Mouse (Mus musculus) right cerebral cortex, adult 2 months (tissue): ENCODE results near the gene L2hgdh.

ENCODE experiments used
- DNase-seq, 2 experiments: peaks; one replicate each; pipeline ENCODE4 v3.0.0; 2021 to 2022; ENCODE audit warnings: low spot score in 2 of 2

L2hgdh gene

DNA sequence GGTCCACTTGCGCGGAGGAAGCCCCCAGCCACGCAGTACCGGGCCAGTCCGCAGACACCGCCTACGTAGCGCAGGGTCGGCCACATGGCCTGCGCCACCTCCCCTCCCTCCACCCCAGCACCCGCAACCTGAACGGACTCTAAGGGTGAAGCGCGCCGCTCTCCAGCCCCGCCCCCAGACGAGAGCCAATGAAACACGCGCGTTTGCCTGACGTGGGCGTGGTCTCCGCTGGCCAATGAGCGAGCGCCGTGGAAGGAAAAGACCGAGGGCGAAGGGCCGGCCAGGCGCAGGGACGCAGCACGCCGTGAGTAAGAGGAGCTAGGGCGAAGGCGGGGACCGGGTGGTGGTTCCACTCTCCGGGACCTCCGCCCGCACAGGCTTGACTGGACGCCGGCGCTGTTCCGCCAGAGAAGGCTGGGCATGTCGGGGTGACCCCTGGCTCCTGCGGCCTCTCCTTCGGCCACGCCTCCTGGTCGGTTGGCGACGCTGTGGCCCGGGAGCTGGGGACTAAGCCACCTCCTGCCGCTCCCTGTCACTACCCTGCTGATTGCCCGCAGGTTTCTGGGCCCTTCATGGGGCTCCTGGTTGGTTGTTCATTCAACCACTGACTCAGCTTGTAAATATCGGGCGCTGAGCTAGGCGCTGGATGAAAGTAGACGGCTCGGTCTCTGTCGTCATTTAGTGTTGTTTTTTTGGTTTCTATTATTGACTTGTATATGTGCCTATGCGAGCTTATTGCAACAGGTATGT lies at the start of gene L2hgdh, which contains the start of gene Atp5s:
TSS of gene L2hgdh (minus strand) at position 163 of the 750 bp plus-strand sequence.
TSS of gene Atp5s (plus strand) at position 240 of the 750 bp plus-strand sequence.
- peak; percentile 96 to 97 for DNase-seq

DNA sequence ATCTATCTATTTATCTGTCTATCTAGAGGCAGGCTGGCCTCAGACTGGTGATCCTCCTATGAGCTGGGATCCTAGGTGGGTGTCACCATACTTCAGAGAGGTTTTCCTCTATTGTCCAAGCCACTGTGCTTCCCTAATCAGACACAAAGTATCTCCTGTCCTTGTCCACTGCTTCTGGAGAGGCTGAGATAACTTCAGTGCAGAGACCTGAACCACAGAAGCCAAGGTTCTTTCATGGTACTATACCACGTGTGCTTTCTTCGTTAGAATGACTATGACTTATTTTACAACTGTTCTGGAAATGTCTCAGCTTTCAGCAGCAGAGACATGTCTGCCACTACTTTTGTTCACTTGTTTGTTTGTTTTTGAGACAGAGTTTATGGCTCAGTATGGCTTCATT lies 44.2 kb upstream of the L2hgdh start:
- no peak for DNase-seq

DNA sequence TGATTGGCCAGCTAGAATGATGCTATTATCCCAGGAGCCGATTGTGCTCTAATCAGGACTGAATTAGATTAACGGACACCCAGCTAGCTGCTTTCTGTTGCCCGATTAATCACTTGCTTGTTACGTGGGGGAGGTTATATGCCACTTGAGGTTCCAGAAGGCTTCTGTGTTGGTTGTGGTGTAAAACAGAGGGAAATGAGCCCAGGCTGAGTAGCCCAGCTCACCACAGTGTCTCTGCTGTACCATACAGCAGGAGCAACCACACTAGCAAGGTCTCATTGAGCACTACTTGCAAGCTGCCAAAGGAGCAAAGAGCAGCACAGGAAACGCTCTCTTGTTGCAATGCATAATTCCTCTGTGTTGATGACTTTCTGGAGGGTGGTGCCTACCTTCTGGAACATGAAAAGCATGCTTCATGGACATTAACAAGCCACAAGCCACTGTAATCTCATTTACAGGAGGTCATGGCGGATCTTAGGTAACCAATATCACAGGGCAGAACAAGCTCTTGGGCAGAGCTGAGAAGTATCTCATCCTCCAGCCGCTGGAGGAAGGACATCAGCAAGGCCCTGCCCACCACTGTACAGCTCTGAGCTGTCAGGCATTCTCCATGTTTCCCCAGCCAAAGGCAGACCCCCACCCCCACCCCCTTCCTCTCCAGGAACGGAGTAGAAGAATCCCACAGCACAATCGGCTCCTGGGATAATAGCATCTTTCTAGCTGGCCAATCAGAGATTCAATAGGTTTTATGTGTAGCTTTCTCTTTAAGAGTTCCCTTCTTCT lies 43.0 kb upstream of the L2hgdh start:
- no peak for DNase-seq

DNA sequence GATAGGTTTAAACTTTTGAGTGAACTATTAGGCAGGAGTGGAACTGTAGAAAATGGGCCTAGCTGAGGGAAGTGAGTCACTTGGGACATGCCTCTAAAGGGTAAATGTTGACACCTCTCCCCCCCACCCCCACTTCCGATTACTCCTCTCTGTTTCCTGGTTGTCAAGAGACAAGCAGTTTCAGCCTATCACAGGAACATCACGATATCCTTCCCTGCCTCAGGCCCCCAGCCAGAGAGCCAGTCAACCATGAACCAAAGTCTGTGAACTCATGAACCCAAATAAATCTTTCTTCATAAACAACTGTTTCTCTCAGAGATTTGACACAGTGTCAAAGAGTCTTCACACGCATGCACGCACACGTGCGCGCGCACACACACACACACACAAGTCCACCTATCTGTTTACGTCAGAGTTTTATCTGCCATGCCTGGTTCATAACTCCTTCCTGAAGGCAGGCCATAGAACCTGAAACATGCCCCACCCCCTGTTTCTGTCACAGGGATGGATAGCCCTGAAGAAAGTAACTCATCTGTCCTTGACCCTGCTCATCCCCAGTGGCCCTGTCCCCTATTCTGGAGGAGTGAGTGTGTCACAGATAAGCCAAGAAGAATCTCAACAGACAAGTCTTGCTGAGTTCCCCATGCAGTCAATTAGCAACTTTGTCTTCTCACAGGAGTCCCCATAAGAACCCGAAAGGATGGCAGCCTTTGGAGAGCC lies 41.7 kb upstream of the L2hgdh start:
- no peak for DNase-seq

DNA sequence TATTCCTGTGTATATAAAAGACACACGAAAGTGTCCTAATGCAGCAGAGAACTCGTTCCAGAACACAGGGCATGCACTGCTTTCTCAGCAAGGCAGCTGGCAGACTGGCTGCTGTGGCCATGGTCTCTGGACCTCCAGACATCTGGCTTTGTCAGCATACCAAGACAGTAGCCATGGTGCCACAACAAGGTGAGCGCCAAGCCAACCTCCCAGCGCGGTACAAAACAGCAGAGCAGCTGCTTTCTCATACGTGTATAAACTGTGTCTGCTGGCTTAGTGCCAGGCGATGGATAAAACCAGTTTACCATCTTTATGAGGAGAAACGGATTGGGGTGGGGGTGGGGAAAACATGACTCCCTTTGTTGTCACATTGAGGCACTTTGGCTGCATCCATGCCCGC lies 40.9 kb upstream of the L2hgdh start:
- no peak for DNase-seq

DNA sequence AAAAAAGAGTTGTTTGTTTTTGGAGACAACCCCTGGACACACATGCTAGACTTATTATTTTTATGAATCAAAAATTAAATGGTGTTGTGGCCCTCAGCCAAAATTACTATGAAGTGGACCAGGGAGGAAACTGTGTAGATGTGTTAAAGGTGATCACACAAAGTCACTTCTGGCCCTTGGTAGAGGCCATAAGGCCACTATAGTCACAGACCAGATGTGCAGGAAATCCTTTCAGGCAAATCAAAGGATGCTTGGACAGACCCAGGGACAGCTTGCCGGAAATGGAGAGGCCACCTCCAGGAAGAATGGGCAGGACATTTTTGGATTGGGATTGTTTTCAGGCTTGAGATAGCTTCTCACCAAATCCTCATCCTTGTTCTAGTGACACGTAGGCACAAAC lies 36.9 kb upstream of the L2hgdh start:
- no peak for DNase-seq

DNA sequence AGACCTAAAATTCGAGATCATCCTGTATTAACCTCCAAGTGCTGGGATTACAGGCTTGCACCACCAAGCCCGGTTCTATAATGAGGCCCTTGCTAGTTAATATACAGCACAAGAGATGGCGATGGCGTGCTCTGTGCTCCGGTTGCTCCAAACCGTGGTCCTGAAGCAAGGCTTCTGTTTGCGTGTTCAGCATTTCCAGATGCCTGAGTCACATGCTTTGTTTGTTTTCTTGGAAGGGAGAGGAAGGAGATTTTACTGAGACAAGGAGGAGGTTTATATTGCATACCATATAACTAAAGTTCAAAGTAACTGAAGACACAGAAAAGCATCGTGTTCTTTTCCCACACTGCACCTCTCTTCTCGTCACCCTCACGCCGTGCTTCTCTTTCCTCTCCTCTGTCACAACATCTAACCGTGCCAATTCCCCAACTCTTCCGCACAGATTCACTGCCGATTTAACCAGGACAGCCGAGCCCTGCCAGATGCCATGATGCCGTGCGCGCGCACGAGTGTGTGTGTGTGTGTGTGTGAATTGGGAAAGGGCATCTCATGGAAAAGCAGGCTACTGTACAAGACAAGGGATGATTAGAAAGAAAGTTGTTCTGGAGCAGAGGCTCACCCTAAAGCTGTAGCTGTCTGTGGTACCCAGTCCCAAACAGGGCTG lies 36.2 kb upstream of the L2hgdh start:
- DNase-seq = no peak

DNA sequence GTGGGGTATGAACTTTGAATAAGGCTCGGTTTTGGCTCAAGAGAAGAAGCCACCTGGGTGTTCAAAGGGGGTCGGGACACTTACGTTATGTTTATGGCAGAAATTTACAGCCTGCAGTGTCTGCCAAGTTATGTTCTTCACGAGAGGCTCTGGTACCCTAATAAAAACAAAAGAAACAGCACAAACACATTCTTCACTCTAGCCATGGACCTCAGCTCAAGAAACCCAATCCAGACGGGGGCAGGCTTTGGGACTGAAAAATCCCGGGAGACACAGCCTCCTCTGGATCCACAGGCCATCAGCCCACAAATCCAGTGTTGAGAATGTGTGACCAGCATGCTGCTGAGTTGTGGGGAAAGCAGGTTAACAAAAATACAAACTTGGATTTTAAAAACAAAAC lies 35.3 kb upstream of the L2hgdh start:
- no peak for DNase-seq

DNA sequence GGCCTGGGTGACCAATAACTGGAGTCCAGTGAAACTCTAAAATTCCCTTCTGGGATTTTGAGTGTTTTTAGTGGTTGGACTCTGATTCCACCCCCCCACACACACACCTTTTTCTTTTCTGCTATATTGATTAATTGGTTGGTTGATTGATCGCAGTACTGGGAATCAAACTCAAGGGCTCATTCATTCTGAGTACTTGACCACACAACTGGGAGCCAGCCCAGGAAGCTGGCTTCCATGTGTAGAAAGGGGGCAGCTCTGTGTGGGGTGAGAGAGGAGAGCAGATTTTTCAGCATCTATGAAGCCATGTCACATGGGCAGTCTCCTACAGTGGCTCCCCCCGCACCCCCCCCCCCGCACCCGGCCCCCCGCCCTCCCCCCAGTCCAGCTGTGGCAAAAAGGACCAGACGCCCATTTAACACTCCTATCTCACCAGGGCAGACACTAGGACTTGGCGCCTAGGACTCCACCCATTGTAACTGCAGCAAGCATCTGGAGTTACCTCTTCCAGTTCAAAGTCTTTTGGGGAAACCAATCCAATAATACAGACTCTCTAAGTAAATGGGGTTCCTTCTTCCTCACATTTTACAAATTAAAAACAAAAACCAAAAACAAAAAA lies 34.7 kb upstream of the L2hgdh start:
- DNase-seq = no peak

DNA sequence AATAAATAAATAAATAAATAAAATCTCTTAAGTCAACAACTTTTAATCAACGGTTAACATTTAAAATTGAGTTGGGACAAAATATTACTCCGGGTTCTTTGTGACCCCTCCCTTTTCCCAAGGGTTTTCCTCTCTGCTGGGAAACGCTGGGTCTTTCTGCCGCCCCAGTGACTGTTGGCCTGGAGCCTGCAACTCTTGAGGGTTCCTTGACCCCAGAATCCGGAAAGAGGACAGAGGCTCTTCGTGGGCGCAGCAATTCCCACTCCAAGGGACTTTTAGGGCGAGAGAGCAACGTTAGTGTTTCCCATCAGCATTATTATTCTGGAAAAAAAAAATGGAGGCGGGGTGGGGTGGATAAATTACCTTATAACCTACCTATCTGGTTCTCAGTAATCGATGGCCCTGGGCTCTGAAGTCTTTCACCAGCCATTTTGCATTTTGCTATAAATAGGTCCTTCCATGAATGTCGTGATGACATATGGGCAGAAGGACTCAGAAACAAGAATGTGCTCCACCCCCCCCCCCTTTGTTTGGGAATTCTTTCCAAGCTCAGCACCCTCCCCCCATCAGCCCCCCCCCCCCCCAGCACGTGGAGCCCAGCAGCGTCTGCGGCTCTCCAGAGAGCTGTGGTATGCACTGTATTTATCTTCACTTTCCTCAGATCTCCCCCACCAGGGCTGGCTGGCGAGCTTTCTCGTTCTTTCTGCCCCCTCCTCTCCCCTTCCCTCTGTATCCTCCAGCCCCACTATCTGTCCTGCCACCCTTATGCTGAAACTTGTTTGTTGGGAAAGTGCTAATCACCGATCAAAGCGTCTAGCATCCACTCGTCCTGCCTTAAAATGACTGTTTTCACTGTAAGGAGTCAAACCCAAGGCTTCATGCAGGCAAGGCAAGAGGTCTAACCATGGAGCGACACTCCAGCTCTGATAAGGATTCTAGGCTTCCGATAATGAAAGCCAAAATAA lies 33.8 kb upstream of the L2hgdh start:
- DNase-seq = no peak

DNA sequence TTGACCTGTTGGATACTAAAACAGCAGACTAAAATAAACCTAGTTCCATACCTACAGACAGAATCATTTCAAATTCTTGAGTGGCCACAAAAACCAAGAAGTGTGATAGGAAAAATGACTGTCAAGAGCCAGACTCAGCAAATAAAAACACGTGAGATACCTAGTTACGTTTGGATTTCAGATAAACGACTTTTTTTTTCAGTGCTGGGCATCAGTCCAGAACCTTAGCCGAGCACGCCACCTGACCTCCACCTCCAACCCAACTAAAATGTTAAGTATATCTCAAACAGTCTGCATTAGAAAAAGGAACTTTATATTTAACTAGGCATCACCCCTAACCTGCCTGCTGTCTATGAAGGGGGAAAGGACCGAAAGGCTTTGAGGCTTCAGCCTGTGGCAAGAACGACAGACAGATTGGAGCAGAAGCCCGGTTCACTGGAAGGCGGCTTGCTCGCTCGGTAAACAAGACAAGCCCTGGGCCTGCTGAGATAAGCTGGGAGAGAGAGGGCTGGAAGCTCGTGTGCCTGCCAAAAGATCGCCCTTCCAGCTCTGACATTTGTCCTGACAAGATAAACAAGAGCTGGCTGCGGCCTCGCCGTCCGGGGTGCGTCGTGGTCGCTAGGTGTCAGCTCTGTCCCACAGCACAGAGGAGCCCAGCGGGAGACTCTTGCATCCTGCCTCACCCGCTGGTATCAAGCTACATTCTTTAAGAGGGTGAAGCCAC lies 32.9 kb upstream of the L2hgdh start:
- DNase-seq = peak; percentile 38 to 44

DNA sequence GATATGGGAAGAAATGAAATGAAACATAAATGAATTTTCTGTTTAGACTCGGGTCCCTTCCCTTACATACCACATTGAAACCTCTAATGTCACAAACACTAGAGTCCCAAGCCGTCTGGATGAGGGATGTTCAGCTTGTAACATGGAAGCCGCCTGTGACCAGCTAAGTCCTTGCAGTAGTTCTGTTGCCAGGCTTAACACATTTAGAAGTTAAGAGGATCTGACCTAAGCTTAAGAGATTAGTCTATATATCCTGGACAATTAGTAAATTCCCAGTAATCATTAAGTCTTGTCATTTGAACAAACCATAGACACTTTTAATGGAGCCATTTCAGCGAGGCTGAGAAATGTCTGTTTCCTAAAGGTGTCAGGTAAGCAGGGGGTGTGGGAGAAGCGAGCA lies 31.3 kb upstream of the L2hgdh start:
- no peak for DNase-seq

DNA sequence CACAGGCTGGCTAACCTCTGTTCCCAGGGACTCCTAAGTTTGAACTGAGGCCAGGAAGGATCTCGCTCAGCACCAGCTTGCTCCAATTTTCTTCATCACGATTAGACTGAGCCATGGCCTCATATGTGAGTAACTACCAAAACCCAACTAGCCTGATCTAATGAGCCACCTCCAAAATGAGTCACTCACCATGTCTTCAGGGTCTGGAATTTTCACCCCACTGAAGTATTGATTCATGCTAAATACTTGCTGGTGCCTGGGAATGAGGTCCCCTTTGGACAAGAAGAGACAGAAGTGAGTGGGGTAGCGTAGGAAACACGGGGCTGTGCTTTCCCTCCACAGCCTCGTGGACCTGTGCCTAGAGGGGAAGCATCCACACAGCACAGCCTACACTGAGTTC lies 29.3 kb upstream of the L2hgdh start:
- no peak for DNase-seq

DNA sequence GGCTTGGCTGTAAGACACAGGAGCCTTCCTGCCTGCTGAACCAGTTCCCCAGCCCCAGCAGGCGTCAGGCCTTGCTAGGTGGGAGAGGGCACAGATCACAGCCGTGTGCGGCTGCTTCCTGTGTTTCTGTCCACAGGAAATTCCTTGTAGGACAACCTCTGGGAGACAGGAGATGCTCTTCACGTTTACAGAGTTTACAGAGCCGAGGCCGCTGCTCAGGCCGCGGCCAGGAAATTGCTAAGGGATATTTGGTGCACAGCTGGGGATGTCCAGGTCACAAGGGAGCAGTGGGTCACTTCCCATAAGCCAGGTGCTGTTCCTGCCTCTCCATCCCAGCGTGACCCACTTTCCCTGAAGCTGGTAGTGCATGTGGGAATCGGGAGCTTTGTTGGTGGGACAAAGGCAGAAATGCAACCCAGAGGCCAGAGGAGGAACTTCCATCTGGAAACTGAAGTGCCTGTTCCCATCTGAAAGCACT lies 27.2 kb upstream of the L2hgdh start:
- DNase-seq = no peak

DNA sequence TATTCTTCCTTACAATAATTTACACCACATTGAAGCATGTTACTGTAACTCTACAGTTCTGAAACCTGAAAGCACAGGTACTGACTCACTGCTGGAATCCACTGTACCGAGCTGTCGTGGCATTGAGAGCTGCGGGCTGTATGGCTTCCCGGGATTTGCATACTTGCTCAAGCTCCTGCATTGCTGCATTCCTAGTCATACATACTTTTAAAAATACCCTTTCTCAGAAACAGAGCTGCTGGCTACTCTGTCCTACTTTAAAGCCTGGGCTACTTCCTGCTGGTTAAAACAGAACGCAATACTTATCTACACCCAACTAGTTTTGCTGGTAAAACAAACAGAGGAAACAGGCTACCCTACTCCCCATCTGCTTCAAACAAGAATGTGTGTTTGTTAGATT lies 19.5 kb upstream of the L2hgdh start:
- DNase-seq = no peak

DNA sequence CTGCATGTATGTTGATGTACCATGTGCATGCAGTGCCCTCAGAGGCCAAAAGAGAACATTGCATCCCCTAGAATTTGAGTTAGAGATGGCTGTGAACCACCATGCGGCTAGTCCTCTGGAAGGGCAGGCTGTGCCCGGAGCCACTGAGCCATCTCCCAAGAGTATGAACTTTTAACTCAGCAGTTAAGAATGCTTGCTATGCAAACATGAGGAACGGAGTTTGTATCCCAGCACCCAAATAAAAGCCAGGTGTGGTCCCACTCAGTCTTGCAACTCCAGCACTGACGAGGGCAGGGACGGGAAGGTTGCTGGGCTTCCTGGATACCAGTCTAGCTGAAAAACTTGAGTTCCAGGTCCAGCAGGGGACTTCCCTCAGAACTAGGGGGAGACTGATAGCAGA lies 17.3 kb upstream of the L2hgdh start:
- DNase-seq = no peak

DNA sequence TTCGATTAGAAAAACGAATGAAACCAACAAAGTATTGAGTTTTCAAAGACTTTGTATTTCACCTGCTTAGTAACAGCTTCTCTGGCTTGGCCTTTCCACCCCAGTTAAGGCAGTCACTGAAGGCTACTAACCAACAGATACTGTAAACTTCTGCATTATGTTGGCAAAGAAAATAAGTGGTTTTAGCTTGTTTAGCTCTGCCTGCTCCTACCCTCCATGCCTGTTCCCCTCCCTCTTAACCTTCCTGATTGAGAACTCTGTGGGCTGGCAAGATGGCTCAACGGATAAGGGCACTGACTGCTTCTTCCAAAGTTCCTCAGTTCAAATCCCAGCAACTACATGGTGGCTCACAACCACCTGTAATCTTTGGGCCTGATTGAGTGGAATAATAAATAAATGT lies 9.2 kb upstream of the L2hgdh start:
- DNase-seq = no peak

DNA sequence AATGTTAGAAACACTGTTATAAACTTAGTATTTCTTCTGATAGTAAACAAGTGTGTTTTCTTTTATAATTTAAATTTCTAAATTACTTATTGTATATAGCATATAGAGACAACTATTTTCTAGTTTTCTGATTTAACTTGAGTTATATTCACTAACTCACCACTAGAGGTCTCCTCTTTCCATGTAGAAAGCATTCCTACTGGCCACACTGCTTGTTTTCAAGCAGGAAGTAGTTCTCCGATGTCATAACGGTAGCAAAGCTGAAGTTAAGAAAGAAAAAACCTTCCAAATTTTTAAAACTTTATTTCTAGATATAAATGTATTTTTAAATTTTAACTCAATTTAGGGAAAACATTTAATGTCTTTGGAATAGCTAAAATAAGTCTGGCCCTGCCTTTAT lies 8.8 kb upstream of the L2hgdh start:
- no peak for DNase-seq

DNA sequence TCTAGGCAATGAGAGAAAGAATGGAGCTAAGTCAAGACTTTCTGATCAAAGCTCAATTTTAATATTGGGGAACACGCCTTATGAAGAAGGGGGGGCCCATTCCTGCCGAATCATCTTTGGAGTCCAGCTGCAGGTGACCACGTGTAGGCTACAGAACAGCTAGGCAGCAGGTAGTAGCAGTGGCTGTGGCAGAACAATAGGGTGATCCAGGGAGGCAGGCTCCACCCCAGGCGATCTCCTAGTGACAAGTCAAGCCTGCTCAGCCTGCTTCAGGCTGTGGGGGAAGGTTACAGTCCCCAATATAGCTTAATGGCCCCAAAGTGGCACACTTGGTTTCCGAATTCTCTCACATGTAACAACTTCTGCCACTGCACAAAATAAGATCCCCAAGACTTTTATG lies 7.5 kb upstream of the L2hgdh start:
- no peak for DNase-seq

DNA sequence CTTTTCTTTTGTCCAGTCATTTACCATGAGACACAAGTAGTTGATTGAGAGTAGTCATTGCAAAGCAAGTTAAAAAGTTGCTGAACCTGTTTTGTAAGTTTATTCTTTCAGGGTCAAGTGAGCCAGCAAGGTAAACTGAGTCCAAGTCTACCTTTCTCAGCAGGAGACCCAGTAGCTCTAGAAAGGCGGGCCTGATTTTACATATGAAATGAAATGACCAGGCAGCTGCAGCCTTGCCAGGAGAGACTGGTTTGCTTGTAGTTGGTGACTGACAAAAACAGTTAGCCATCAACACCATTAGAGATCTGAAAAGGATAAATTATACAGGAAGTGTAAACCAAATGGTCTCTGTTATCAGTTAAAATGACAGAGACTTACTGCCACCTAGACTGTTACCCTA lies 5.6 kb upstream of the L2hgdh start:
- DNase-seq = no peak
